Mouse (Mus musculus) cerebellum, postnatal 36 days (tissue): Measurements from ENCODE around the gene Lbhd2.

Source experiments
- DNase-seq, 2 experiments: peaks; one replicate each; pipeline ENCODE4 v3.0.0; 2021 to 2022; ENCODE audit warnings: mixed read lengths in 2 of 2

The Lbhd2 gene

DNA sequence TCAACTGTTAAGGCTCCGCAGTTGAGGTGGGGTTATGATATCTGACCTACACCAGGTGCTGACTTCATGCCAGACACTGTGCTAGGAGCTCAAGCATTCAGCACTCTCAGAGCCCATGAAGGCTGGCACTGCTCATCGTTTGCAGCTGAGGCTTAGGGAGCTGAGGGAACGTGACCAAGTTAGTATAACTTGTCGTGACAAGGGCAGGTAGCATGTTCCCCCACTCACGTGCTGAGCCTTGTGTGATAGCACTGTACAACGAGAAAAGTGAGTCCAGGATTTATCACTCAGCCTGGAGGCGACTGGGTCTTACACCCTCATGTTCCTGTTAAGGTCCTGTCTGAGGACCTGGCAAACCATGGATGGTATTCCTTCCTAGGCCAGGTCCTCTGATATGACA lies 45.0 kb downstream of the Lbhd2 start:
- no peak for DNase-seq

DNA sequence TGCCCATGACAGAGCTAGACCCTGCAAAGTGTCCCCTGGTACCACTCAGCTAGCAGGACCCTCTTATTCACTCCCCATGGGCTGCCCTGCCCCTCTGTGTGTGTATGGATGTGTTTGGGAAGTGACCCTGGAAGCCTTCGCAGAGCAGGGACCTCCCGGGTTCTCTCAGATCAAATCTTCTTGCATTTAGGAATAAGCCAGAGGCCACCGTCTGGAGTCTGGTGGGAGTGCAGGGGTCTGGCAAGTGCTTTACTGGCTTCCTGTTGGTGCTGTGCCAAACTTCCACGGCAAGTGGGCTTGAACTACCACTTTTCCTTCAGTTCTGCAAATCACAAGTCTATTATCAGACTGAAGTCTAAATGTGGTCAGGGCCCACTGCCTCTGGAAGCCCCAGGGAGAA lies 47.4 kb downstream of the Lbhd2 start:
- DNase-seq, result no peak

DNA sequence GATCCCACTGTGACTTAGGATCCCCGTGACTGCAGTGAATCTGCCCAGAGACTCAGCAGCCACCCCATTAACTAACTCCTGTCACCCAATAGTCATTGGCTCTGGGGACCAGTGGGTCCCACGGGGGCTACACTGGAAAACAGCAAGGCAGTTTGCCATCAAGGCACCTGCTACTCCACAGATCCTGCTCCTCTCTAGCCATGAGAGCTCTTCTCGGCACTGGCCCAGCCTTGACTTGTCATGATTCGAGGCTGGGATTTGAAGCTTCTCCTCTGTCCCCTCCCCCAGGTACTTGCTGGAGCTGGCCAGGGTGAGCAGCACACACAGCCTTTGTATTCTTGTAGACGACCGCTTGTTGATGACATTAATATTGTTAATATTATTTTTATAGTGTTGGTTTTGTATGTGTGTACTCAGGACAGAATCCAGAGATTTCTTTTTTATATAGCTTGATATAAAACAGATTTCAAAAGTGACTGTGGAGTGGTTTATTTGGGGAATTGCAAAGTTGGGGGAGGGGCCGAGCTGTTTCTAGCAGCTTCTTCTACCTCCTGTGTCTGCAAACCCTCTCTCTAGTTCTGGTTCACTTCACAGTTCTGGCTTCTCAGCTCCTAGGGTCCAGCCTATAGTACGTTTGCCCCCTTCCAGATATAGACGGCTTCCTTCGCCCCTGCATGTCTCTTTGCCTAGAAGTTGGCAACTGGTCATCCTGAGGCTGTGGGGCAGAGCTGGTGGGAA lies 48.1 kb downstream of the Lbhd2 start:
- no peak for DNase-seq

DNA sequence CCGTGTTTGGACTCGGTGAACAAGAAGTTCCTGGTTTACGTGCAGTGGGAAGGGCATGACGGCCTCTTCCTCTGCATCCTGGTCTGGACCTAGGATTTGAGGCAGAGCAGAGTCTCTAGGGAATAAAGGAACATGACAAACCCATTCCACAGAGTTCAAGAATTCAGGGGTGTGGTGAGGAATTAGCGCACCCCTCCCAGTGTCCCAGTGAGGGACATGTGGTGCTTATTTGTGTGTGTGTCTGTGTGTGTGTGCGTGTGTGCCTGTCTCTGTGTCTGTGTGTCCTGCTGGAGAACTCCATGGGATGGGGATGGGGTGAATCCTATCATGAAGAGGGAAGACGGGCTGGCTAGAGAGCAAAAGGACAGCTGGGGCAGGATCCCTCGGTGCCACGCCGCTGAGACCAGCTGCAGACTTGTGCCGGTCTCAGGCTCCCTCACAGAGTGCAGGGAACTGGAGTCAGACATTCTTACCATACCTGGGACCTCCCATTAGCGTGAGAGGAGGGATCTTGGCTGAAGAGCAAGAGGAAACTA lies 48.8 kb downstream of the Lbhd2 start:
- DNase-seq, result no peak

DNA sequence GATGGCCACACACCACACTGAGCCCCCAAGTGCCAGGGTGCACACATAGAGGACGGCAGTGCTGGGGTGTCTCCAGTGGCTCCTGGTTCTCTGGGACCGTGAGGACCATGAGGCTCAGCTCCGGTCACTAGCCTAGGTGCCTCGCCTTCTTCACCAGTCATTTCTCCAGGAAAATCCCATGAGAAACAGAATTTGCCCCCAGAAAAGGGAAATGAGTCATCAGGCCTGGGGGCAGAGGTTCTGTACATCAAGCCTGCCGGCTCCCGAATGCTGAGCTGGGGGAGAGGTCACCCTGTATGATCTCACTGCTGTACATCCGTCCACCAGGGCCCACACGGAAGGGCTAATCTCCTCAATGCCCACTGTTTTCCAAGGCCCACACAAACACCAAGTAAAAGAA lies 49.3 kb downstream of the Lbhd2 start:
- DNase-seq, result no peak

DNA sequence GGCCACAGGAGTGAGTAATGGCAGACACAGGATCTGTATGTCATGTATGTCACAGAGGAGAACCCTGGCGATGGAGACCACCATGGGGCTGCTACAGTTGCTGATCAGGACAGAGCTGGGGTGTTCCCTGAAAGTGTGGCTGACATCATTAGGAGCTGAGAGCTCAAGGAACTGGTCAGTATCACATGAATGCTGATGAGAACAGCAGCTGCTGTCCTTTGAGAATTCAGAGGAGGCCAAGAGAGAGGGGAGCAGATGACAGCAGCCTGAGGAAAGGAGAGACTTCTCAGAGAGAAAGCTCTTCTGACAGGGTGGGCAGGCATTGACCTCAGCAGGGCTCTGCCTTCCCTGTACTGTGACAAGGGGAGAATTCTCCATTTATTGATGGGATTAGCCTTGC lies 51.1 kb downstream of the Lbhd2 start:
- no peak for DNase-seq
